Mouse (Mus musculus) urinary bladder, postnatal 36 days (tissue): ENCODE results near the gene Ntn1.

Source experiments
- DNase-seq, 2 experiments: peaks; one replicate each; pipeline ENCODE4 v3.0.0; 2022; ENCODE audit warnings: low spot score in 2 of 2, mixed read lengths in 1 of 2

The Ntn1 gene

DNA sequence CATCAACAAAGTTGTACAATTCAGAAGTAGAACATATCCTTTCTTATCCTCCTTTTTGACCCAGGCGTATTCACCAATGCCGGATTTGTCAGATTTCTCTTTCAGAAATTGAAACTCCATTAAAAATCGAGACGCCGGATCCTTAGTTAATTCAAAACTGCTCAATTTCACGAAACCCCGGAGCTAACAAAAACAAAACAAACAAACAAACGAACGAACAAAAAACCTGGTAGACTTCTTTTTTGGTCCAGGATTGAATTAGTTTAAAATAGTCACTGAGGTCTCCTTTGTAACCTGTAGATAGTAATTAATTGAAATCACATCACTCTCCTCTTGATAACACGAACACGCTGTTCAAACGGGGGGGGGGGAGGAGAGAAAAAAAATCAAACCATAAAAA lies 16.5 kb downstream of the Ntn1 start:
- DNase-seq: no peak

DNA sequence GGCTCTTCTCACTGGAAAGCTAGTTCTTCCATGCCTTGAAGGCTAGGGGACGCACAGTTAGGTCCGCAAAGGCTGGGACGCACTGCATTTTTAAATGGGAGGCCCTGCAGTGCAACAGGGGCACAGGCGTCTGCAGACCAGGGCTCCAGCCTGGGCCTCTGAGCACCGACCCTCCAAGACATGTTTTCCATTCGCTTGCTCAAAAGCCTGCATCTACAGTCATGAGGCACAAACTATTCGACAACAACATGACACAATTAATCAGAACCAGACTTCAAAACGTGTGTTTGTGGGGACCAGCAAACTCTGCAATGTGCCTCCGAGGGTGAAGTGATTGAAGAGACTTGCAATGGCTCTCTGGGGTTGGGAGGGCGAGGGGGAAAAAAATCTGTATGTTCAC lies 17.1 kb downstream of the Ntn1 start:
- DNase-seq: no peak

DNA sequence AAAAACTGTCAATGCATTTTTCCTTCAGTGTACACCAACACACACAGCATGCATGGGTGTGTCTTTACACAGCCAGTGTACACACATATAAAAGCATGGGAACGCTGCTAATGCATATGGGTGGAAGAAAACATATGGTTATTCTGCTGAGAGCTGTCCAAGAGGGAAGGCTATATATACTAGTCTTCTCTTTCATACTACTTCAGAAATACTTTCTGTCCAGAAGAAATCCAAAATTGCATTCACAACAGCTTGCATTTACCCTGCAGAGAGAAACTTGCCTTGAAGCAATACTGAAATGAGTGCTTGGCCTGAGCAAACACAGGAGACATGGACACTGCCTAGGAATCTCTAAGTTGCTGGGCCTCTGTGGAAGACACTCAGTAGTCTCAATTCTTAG lies 18.8 kb downstream of the Ntn1 start:
- no peak for DNase-seq

DNA sequence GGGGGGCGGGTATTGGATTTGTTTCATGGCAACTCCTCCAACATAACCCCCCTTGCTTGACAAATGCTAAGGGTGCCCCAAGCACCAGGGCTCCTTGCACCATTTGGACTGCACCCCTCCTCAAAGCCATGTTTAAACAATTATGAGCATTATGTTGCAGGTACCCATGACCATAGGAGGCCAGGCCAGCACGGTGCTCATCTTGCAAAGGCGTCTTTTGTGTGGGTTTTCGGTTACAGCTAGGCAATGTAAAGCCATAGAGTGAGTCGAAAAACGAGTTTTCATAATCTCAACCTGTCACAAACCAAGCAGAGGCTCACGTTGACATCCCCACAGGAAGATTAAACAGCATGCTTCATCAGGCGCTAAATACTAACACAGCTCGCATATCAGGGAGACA lies 19.3 kb downstream of the Ntn1 start:
- DNase-seq: no peak

DNA sequence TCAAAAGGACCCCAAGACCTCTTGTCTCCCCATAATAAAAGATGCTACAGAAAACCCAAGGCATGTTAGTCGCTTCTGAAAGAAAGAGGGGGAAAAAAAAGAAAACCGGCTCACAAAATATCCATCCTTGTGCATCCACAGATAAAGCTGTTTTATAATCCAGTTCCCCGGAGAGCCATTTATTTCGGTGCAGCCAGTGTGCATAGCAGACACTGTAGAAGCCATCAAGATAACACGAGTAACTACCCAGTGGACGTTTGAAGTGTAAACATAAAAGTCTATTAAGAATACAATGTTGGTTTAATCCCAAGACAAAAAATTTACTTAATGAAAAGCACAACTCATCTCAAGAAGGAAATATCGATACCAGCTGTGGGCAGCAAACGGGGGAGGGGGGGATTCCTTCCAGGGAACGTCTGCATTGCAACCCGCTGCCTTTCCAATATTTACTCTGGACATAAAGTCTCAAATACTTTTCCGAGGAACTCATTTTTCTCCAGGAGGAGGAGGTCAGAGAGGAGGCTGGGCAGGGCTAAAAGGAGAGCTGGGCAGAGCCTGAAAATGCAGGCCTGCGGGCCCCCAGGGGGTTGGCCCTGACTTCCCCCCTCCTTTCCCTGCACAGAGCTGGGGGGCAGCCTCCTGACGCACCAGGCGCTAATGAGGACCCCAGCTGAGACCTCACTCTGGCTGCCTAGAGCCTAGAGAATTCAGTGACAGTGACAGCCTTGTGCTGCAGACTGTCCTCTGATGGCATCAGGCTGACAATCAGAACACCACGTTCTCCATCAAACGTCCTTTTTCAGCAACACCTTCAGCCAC lies 21.5 kb downstream of the Ntn1 start:
- DNase-seq: no peak

DNA sequence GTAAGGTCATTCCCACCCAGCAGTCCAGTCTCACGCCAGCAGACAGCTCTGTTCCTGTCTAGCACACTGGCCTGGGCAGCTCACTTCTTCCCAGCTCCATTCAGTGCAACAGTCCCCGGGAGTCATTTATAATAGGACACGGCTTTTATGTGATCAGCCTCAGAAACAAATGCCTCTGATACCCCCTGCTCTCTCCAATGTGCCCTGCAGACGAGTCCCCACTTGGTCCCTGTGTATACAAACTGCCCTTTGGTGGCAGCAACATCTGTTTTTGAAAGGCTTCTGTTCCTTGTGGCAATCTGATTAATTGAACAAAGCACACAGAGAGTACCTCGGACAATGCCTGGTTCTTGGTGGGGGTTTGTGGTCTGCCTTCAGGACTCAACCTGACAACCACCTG lies 22.2 kb downstream of the Ntn1 start:
- no peak for DNase-seq

DNA sequence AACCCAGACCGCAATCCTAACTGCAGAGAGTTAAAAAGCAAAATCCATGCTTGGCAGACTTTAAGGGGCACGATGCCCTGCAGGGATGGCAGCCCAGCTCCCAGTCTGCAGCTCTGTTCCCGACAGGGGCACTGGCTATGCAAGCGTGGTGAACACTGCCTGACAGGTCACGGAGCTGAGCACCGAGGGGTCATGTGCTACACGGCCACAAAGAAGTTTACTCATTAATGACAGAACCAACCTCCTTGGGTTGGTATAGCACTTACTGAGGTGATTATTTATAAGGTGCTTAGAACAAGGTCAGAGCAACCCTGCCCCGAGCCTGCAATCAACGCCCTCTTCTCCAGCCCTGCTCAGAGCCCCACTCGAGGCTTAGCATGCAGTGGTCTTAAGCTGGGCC lies 27.5 kb downstream of the Ntn1 start:
- no peak for DNase-seq

DNA sequence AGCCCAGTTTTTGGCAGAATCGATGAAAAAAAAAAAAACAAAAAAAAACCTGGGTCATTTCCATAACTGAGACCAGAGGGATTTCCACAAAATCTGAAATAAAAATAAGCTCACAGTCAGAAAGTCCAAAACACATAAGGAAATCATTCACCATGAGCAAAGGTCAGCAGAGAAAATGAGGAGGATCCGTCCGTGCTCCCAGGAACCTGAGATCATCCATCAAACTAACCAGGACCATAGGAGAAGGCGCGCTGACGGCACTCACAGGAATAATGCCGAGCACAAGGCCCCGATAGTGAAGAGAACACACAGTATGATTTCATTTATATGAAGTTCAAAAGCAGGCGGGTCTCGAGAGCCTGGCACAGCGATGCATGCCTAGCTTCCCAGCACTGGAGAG lies 29.0 kb downstream of the Ntn1 start:
- DNase-seq: no peak

DNA sequence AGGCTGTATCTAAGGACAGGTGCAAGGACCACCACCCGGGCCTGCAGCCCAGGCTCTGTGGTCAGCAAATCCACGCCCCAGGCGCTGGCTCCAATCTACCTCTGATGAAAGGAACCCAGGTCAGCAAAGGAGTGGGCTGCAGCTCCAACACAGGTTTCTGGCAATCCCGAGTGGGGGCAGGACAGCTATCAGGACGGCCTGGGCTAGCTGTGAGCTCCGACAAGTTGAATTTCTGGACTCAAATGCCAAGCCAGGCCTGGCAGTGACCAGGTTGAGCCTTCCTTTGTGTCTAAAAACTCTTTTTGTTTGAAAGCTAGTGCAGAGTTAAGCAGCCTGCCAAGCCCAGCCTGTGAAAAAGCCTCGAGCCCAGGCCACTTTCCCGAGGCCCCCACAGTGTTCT lies 43.7 kb downstream of the Ntn1 start:
- no peak for DNase-seq

DNA sequence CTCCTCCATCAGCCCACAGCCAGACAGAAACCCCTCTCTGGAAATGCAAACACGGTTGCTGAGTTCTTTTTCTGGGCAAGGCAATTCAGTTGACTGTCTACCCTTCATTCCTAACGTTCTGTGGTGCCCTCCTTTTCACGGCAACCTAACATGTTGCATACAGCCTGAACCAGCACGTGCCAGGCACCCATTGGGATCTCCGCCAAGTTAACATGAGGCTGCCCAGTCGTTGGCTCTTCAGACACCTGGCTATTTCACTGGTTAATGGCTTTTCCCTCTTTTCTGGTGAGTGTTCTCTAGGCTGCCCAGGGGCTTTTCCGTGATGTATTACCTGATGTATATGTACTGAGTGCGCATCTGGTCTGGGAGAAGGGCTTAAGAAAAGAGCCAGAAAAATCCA lies 45.1 kb downstream of the Ntn1 start:
- no peak for DNase-seq

DNA sequence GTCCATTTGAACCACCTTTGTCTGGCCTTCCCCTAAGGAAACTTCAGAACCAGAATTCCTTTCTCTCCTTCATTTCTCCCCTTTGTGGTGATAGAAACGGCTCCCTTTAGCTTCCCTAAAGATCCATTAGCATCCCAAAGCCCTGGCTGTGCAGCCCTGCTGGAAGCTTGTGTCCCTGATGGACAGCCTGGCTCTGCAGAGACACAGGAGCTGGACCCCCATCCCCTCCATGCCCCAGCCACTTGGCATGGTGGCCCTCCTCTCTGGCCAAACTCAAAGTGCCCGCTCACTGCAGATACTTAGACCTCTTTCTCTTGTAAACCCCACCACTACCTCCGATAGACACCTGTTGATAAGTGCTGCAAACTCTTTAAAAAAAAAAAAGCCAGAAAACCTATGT lies 45.8 kb downstream of the Ntn1 start:
- DNase-seq: no peak

DNA sequence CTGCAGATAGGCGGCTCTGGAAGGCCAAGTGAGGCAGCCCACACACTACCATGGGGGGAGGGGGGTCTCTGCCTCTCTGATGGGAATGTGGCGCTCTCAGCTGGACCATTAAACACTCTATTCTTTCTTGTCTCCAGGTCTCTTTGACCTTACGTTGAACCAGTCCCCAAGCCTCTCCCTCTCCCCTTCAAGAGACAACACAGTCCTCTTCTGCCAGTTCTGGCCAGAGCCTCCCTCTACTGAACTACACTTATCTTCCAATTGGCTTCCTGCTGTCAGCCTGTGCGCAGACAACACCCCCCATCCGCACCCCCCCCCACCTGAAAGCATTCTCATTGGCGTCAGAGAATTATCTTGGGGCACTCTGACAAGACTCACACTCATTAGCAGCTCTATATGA lies 48.4 kb downstream of the Ntn1 start:
- no peak for DNase-seq

DNA sequence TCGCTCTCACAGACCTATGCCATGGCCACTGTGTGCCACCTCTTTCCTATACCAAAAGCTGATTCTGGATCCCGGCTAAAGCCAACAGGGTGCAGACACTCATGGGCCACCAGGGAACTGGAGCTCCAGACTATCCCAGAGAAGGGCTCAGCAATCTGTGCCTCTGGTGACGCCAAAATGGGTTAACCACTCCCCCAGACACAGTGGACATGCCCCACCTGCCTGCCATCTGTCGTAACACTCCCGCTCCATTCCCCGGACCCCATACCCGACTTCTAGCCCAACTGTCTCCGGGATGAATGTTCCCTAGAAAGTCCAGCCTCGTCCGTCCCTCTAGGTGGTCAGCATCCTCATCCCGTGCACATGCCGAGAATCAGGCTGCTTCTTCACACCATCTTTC lies 51.8 kb downstream of the Ntn1 start:
- DNase-seq: no peak

DNA sequence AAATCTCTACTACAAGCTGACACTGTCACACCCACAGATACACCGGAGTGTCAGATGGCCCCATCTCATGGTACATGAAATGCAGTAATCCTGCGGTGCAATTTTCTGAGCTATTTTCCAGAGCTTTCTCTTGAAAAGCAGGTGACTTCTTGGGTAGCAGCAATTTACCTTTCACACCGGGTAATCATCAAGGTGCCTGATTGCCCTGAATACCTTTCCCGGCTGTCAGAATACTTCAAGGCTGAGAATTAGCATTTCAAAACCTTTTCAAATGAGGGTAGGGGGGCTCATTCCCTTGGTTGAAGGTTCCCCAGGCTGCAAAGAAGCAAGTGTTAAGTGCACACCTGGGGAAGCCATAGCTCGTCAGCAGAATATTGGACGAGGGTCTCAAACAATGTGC lies 52.5 kb downstream of the Ntn1 start:
- DNase-seq: no peak

DNA sequence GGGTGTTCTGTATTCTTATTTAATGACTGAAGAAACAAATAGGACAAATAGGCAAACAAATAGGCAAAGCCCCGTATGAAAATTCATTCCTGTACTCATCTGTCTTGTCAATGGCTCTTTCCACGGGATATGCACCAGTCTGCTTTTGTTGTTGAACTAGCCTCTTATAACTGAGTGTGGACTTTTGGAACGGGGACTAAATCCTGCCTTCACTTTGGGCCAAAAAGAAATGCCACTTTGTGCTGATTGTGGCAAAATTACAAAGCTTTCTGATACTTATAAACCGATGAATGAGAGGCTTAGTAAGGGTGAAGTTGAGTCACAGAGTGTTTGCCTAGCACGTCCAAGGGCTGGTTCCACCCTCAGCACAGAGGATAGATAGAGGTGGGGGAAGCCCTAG lies 53.1 kb downstream of the Ntn1 start:
- no peak for DNase-seq

DNA sequence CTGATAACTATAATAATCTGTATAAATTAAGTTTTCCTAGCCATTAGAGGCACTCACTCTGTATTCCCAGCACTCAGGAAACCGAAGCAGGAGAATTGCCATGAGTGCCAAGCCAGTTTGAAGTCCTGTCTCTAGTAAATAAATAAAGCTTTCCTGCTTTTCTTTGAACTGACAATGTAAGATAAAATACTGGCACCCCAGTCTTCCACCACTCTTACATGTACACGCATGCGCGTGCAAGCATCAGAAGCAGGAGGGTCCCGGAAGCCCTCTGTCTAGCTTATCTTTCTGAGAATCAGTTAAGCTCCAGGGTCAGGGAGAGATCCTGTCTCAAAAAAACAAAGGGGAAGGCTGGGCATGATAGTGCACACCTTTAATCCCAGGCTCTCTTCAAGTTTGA lies 54.5 kb downstream of the Ntn1 start:
- no peak for DNase-seq

DNA sequence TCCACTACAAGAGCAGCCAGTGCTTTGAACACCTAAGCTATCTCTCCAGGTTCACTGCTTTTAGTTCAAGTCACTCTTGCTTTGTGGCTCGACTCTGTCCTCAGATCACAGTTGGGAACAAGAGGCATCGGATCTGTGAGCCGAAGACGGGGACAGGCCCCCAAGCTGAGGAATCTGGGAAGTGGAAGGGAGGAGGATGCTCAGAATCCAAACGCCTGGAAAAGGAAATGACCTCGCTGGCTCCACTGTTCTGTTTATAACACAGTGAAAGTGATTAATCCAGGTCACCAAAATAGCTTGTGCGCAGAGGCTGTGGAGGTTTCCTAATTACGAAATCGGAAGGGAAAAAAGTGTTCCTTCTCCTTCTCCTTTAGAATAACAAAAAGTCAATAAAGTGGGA lies 56.4 kb downstream of the Ntn1 start:
- peak in 1 of 2 experiments; percentile 9 for DNase-seq

DNA sequence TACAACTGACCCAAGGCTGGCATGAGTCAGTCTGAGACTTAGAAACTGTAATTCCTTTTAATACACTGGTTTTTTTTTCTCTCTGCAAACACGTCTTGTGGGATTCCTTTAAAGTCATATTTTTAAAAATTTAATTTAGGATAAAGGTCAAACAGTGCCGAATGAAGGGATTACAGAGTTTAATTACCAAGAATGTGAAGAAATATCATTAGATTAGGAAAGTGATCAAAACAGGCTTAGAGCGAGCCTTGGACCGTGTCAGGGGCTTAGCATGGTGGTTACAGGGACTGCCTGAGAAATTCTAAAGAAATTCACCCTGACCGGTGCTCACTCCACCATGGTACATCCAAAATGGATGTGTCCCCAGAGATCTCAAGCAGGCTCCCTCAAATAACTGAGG lies 57.9 kb downstream of the Ntn1 start:
- no peak for DNase-seq

DNA sequence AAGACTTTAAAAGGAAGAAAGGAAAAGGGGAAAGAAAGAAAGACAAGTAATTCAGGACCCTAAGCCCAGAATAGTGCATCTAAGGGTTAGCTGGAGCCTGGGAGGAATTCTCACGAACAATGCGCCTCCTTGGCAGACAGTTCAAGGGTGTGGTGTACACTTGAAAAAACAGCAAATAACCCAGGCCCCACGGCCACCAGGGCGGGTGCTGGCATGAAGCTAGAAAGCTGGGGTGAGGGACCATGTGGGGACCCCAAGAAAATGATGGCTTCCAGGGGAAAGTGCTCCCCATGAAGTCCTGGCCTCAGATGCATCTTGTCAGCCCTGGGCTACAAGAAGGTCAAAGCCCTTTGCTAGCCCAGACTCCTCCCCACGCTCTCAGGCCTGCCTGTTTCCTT lies 58.6 kb downstream of the Ntn1 start:
- DNase-seq: peak in 1 of 2 experiments; percentile 26

DNA sequence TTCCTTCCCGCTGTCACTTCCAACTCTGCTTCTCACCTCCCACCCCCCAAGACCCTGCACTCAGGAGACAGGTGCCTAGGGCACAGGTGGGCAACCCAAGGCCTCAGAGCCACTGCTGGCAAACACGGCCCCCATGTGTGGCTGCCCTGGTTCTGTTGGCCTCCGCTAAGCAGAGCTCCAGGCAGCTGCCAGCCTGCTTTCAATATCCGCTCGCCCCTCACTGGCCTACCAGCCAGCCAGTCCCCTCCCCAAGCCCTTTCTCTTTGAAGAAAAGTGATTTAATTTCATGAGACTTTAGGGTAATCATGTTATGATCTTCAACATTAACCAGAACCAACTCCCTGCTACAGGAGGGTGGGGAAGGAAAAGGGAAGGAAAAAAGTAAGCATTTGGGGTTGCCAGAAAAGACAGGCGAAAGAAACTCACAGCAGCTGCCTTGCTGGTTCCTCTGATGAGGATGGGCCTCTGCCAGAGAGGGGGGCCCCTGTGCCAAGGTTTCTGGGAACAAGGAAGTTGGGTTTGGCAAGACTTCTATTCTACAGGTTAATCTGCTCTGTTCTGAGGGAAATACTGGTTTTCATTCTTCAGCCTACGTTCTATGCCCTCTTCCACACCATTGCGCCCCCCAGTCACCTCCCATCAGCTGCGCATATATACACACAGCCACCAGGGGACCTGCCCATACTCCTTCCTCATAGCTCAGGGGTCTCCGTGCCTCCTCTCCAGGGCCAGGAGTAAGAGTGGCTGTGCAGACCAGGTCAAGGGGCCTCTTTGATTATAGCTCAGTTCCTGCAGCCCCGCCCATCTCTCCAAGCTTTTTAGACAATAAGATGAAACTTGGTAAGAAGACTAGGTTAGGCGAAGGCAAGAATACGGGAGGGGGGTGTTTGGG lies 59.3 kb downstream of the Ntn1 start:
- DNase-seq: peak in 1 of 2 experiments; percentile 29

DNA sequence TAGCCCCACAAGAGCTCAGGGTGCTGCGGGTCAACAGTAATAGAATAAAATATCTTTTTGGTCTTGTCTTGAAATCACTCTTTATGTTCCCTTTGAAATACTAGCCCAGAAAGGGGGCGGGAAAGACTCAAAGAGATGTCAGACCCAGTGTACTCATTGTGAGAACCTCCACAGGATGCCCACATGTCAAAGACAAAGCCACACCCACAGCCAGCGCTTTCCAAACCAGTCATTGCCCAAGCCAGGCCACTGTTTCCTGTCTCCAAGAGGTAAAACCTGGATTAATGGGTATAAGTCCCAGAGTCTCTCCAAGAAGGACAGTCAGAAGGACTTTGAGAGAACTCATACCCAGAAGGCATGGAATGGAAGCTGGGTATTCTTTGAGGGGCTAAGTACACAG lies 60.3 kb downstream of the Ntn1 start:
- no peak for DNase-seq

DNA sequence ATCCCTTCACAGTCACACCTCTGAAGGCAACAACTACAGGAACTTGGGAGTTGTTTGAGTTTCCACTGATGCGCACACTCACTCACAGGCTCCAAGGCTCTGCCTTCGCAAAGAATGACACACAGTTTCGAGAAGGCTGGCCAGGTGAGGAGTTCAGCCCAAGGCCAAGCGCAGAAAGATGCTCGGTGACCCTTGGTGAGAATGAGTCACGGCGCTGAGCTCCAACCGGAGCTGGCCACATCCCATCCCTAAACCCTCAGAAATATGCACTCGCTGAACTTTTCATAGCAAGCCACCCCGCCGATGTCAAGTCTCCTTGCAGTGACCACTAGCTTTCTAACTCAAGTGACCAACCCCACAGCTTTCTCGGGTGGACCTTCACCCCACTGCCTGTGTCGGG lies 60.8 kb downstream of the Ntn1 start:
- peak in 1 of 2 experiments; percentile 5 for DNase-seq

DNA sequence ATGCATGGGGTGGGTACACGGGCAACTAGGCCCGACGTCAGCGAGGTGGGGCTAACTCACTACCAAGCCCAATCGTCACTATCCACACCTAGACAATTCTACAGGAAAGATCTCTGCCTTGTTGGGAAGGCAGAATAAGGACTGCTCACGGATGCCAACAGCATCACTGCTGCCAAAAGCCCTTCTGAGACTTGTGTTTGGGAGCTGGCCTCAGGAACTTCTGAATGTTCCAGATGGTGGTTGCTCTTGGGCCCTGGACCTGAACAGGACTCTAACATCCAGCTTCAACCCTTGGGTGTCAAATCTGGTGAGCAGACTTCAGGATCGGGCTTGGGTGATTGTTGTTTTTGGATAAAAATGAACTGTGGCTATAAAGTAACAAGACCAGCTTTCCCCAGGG lies 61.3 kb downstream of the Ntn1 start:
- DNase-seq: no peak
